Mouse (Mus musculus) frontal cortex, postnatal 25 days (tissue): Measurements from ENCODE around the gene Epha4.

ENCODE experiments used
- DNase-seq, 2 experiments: peaks; one replicate each; pipeline ENCODE4 v3.0.0; 2022; ENCODE audit warnings: low spot score in 2 of 2

The Epha4 gene

DNA sequence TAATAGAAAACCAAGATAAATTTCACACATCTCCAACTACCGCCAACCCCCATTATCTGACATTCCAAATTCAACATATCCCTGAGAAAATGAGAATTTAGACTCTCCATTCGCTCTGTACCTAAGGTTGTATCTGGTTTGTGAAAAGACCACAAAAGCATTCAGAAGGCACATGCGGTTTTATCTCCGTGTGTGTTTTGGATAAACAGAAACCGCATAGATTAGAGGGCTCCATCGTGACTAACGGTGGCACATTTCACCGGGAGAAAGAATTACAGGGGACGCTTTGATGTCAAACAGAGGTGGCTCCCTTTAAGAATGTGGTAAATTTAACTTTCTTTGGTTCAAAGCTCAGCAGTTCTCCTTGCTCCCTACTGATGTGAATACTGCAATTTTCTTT, 107.5 kb downstream of the Epha4 start:
- no peak for DNase-seq

DNA sequence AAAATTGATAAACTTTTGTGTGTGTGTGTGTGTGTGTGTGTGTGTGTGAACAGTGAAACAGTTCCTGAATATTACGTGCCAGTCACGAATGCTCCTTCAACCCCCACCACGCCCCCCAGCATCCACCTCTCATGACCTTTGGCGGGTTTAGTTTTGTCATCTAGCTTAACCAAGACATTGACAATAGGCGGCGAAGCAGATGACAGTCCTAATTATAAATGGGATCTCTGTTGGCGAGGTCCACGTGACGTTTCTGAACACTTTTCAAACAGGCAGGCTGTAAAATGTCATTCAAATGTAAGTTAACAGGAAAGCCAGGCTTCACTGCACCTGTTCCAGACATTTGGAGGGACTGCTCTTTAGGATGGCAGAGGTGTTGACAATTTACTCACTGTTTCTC, 108.3 kb downstream of the Epha4 start:
- DNase-seq: no peak

DNA sequence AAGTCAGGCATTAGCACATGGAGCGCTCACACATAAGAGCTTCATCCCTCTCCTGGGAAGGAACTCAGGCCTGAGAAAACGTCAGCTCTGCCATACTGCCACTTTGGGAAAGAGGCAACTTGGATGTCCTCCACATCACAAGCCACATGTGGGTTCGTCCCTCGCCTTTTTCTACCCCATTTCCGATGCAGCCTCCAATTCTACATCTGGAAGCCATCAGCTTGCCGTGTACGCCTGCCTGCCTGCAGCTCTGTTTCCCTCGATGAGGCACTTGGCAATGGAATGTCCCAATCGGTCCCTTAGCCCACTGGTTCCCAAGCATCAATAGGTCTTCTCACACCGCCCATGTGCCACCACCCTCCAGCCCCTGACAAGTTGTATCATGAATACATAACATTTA, 110.4 kb downstream of the Epha4 start:
- no peak for DNase-seq

DNA sequence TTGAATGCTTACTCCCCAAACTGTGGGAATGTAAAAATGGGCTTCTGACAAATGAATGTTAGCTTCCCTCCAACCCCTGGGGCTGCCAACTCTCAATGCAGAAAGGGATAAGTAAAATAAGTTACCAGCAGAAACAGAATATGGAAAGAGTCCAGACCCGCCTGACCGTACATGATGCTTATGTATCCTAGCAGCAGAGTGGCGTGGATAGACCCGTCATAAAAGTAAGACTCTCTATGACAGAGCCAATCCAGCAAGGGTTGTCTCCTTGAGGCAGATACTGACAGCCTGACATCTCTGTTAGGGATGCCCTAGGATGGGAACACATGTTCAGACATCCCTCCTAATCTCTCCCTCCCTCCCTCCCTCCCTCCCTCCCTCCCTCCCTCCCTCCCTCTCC, 111.9 kb downstream of the Epha4 start:
- DNase-seq: no peak

DNA sequence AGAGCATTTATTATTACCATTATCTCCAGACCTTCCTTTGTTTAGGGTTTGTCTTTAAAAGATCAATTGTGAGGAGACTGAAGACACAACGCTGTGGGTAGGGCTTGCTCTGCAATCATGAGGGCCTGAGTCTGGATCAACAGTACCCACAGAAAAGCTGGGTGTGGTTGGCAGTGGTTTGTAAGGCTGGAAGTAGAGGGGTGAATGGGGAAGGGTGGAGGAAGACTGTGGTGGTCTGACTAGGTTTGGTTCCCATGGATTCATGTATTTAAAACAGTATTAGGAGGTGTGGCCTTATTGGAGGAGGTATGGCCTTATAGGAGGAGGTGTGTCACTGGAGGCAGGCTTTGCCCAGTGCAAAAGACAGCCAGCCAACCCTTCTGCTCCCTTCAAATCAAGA, 113.4 kb downstream of the Epha4 start:
- no peak for DNase-seq

DNA sequence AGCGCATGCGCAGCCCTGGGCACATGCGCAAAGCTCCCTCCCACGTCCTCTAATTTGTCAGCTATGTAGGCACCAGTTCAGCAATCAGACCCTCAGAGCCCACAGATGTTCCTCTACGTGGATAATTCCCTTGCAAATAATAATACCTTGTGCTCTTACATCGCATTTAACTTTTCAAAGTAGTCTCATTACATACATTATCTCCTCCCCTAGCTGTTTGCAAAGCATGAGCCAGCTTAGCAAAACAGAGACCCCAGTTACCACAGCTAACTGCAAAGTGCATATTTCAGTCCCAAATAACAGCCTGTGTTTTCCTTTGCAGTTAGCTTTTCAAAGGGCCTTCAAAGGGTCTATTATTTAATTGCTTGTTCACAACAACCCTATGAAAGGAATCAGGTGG, 123.3 kb downstream of the Epha4 start:
- DNase-seq: no peak

DNA sequence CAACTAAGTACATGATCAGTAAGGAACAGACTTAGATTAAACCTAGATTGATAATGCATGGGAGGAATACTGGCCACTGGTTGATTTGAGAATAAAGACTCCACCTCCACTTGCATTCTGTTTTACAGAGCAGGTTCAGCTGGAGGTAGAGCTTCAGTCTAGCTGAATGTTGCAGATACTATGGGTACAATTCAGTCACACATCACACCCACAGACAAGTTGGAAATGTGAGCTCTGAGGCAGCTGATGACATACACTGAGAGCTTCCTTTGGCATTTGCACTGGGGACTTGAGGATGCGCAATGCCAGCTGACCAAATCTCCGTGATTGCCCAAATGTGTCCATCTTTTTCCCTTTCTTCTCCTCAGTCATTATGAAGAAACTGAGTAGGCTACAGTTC, 125.8 kb downstream of the Epha4 start:
- no peak for DNase-seq

DNA sequence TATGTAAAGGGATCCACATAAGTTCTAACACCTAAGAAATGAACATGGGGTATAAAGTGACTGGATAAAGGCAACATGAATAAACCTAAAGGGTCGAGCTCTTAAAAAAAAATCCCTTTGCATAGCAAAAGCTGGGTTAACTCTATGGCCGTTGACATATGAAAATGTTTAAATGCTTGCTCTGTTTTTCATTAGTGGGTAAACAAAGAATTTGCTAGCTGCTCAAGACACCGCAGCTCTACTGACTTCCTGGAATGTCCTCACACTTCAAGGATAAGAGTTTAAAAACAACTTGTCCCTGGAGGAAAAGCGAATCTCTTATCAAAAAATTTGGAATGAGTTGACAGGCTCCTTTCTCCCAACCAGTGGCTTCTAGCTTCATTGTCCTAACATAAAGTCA, 126.3 kb downstream of the Epha4 start:
- no peak for DNase-seq

DNA sequence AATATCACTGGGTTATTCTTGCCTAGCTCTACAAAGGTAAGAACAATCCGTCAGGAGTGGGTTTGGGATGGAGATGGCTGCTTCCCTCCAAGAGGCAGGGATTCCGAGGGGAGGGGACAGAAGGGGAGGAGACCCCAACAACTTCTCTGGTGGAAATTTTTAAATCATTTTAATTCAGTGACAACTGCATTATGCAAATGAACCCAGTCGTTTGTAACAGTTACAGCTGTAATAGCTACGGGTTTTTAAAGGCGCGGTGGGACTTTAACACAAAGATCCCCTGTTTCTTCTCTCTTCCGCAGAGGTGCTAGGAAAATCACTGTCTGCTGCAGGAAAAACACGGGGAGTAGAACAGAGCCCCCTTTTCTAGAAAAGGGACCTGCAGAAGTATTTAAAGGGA, 129.3 kb downstream of the Epha4 start:
- DNase-seq: no peak

DNA sequence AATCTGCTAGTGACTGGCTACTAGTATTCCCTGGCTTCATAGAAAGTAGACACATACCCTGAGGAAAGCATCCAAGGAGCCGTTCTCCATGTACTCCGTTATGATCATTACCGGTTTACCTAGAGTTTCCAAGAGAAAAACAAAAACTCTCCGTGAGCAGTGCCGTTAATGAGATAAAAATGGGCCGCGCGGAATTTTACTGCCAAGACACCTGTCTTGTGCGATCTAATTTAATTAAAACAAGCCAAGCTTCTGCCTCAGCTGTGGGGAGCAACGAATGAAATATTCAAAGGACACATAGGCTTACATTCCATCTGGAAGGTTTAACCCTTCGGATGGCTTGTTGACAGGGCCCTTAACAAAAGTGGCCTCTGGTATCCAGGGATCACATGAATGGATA, 131.4 kb downstream of the Epha4 start:
- DNase-seq: no peak

DNA sequence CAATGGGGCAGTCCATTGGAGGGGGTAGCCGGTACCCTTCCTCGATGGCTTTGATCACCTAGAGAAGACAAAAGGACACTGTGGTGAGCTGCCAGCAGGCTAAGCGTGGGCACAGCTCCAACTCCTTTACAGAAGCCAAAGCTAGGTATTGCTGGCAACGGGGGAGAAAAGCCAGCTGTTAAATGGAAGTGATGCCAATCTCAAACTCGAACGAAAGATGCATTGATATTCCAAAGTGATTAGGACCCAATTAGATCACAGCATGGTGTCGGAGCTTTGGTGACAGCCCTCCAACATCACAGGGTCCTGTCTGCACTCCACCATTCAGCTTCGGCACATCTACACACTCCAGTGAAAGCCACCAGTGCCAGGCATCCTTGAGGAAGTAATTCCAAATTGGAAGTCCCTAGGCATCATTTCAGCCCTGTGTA, 137.3 kb downstream of the Epha4 start:
- no peak for DNase-seq

DNA sequence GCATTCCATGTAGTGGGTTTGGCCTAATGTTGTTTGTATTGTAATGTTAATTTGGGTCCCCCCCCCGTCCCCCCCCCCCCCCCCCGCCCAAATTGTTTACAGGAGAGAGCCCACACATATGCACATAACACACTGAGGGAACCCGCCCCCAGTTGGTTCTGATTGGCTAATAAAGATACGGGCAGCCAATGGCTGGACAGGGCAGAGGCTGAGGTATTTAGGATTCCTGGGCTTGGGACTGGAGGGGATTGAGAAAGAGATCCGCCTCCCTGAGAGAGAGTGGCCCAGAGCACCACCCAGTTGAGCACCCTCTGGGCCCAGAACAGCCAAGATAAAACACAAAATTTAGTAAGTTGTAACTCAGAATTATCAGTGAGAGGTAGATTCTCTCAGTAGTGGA, 140.8 kb downstream of the Epha4 start:
- no peak for DNase-seq

DNA sequence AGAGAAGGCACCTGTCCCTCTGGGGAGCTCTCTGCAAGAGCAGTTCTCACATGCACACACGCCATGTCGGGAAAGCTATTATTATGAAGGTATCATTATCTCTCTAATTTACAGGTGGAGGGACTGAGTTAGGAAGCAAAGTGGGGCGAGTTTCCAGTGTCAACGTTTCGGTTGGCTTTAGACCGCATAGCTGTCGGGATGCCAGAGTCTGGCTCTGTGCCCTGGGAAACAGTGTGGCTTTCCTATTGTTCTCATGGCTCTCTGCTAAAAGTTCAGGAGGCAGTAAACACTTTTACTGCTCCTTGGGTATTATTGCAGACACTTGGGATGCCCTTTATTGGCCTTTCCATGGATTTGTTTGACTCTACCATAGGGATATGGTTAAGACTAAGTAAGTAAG, 144.0 kb downstream of the Epha4 start:
- DNase-seq: no peak

DNA sequence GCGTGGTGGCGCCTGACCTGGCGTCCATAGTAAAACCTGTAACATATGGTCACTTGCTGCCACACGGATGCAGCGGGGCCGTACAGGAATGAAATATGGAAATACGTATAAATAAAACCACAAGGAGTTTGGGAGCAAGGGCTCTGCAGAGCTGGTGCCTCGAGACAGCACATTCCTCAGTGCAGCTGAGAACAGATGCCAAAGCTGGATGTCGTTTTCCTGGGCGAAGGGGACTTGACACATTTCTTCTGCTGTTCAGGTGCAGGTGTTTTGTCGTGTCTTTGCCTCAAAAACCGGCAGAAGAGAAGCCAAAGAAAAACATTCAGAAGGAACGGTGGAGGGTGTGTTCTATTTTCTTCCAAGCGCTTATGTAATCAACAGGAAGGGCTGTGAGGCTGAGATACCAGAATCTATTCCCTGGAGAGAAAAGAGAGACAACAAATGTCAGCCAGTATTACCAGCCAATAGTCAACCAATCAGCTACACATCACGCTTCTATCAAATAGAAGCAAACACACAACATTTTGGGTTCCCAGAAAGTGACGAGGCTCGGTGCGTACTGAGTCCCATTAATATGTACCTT, 145.5 kb downstream of the Epha4 start:
- no peak for DNase-seq

DNA sequence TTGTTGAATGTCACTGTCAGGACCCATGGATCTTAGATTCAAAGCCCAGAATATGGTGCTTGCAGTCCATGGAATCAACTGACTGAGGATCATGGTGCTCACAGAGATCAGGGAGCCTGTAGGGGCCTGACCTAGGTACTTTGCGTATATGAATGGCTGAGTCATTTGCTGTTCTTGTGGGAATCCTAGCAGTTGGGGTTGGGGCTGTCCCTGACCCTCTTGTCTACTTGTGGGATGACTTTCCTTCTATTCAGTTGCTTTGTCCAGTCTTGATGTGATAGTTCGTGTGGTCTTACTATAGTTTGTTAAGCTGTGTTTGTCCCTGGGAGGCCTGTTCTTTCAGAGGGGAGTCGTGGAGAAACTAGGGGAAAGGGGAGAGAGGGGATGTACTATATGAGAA, 149.0 kb downstream of the Epha4 start:
- DNase-seq: no peak

DNA sequence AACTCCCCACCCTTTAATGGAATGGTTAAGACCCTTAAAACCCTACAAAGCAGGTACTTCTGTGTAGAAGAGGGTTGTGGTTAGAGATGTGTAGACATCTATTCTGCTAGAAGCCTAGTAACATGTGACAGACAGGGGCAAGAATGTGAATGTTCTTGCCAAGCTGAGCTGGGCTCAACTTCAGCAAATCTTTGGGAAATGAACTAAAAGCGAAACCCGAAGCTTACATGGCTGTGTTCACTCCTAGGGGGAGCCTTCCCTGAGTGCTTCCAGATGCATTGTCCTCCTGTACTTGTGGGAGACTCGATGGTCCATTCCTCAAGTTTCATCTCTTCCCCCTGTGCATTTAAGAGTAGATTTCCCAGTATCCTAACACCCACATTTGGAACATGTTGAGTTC, 150.3 kb downstream of the Epha4 start:
- DNase-seq: no peak

DNA sequence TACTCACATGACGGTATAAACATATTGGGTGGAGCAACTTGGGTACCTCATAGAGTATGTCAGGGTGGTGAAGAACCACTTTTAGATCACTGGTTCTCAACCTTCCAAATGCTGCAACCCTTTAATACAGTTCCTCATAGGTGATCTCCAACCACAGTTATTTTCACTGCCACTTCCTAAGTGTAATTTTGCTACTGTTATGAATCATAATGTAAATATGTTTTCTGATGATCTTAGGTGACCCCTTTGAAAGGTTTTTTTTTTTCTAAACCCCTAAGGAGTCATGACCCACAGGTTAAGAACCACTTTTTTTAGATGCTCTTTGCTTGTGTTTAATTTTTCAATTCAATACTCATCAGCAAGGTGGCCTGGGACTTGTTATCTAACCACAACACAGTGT, 151.0 kb downstream of the Epha4 start:
- no peak for DNase-seq

DNA sequence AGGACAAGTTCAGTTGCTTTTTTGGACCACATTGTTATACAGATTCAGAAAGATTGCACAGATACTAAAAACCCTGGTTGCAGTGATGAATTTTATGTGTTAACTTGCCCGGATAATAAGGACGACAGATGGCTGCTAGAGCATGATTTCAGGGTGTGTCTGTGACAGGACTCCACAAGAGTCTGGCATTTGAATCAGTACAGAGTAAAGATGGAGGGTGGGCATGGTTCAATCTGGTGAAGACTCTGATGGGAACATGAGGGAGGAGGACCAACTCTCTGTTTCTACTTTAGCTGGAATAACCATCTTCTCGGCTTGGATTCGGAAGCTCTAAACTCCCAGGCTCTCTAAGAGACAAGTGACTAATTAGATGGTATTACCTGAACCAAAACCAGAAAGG, 168.4 kb downstream of the Epha4 start:
- DNase-seq: no peak

DNA sequence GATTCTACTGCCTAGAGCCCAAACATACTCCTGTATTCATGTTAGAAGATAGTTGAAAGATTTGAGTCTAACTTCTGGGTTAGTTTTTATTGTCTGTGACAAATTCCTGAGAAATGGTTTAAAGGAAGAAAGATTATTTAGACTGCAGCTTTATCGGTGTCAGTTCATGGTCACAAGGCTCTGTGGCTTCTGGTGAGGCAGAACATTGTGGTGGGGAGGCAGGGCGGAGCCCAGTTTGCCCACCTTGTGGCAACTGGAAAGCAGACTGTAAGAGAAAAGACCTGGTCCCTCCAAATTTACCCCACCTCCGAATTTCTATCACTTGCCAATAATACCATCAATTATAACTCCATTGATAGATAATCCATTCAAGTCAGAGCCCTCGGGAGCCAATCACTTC, 171.1 kb downstream of the Epha4 start:
- DNase-seq: no peak

DNA sequence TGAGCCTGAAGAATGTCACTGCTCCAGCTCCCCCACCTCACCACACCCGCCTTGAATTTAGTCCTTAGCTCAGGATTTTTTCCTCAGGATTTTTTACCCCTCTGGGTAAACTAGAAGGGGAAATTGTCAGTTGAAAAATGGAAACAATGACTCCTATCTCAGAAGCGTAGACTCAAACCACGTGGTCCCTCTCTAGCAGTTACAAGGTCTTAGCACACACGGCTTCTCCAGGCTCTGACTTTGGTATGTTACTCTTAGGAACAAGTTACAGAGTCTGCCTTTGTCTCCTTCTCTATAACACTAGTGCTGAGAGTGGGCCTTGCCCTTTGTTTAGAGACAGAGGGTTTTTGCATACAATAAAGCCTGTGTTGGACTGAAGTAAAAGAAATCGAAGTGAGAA, 175.2 kb downstream of the Epha4 start:
- DNase-seq: no peak

DNA sequence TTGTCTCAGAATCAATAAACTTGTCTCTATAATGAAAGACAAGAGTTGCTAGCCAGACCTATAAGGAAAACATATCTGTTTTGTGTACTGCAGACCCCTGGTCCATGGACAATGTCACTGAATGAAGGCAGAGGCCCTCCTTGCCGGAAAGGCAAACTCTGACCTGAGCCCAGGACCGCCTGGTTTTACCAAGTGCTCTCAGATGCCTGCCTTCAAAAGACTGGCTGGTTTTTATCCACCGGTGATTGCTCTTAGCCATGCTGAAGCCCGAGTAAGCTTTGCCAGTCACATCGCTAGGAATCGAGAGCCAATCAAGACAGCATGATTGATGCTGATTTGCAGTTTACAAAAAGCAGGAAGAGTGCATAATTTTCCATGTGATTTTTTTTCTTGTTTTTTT, 176.5 kb downstream of the Epha4 start:
- DNase-seq: no peak

DNA sequence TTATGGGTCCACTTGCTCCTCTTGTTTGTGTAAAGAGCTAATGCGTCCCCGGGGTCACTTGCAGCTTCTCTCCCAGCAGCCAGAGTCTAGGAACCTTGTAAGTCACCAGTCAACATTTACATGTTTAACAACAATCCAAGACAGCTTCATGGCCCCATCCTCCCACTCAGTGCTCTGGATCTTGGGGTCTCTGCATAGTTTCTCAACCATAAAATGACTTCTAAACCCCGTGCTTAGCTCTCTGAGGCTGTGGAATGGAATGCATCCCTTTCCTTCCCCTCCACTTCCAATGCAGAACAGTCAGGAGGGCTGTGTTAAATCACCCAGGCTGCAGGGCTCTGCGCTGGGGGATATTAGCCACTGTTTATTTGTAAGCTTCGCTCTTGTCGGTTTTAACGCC, 178.0 kb downstream of the Epha4 start:
- DNase-seq: no peak

DNA sequence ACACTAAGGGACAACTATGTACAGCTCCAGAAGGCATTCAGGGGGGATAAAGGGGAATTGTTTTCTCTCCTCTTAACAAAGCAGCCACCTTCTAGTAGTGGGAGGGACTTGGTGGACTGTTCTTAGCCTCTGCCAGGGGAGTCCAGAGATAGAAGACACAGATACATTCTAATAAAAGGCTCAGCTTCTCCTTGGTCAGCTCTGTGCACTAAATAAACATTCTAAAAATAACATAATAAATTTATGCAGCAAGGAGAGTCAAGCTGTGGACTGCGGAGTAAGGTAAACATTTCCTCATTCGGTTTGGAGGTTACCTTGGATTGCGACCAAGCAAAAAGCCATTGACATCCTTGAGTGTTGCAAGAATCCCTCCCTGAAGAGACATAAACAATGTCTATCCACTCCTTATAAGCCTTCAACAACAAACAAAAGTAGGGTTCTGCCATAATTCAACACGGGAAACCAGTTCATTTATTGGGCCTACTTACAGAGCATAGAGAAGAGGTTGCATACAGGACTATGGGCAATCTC, 196.2 kb downstream of the Epha4 start:
- no peak for DNase-seq
